Mouse (Mus musculus) midbrain, embryonic 15.5 days (tissue): ENCODE measurements around the gene Mrpl9. TPM values are rescaled to one million over a fixed set of nuclear protein-coding genes. Genes with fewer than 3 reads are reported as not detected.

Source experiments
- ATAC-seq: fragments of 200-750 bp; cut with Nextera tagmentation; replicated peaks from 2 replicates; pipeline ENCODE4 v1.8.0; 2017; ENCODE audit warnings: moderate TSS enrichment
- H3K27ac ChIP-seq: fragments of 300-500 bp; sonication (generic); 2 replicates; pipeline ENCODE4 v1.5.1; 2015; ENCODE audit warnings: mild to moderate bottlenecking, inconsistent platforms
- H3K27me3 ChIP-seq: fragments of 300-500 bp; sonication (generic); replicated peaks from 2 replicates; pipeline ENCODE4 v1.6.1; 2015; ENCODE audit warnings: inconsistent platforms
- H3K36me3 ChIP-seq: fragments of 300-500 bp; sonication (generic); replicated peaks from 2 replicates; pipeline ENCODE4 v1.6.1; 2015; ENCODE audit warnings: inconsistent platforms
- H3K4me1 ChIP-seq: fragments of 300-500 bp; sonication (generic); 2 replicates; pipeline ENCODE4 v1.6.1; 2015; ENCODE audit warnings: inconsistent platforms
- H3K4me2 ChIP-seq: fragments of 300-500 bp; sonication (generic); 2 replicates; pipeline ENCODE4 v1.6.1; 2015; ENCODE audit warnings: inconsistent platforms, mild to moderate bottlenecking, moderate library complexity
- H3K4me3 ChIP-seq: fragments of 300-500 bp; sonication (generic); 2 replicates; pipeline ENCODE4 v1.5.1; 2015; ENCODE audit warnings: mild to moderate bottlenecking, inconsistent platforms
- H3K9ac ChIP-seq: fragments of 300-500 bp; sonication (generic); 2 replicates; pipeline ENCODE4 v1.6.1; 2015; ENCODE audit warnings: mild to moderate bottlenecking, inconsistent platforms
- H3K9me3 ChIP-seq: fragments of 300-500 bp; sonication (generic); 2 replicates; pipeline ENCODE4 v1.6.1; 2016; ENCODE audit warnings: inconsistent platforms
- WGBS: fragments of 180-500 bp; shearing (Covaris S2); methylation state at CpG from one replicate; pipeline ENCODE4 v1.1.7; 2015; ENCODE audit warnings: mixed read lengths; 5-methylcytosine and 5-hydroxymethylcytosine counted together
- polyA plus RNA-seq: library from polyadenylated mRNA; unstranded; fragments of >200 nt; fragmentation: Nextera tagmentation; extraction: Ambion mirVana; gene quantifications from 2 replicates; pipeline ENCODE4 v1.2.1, GENCODE M21; 2015

Mrpl9 gene
- 56.7 and 57.8 TPM in 2 replicates for polyA plus RNA-seq

DNA sequence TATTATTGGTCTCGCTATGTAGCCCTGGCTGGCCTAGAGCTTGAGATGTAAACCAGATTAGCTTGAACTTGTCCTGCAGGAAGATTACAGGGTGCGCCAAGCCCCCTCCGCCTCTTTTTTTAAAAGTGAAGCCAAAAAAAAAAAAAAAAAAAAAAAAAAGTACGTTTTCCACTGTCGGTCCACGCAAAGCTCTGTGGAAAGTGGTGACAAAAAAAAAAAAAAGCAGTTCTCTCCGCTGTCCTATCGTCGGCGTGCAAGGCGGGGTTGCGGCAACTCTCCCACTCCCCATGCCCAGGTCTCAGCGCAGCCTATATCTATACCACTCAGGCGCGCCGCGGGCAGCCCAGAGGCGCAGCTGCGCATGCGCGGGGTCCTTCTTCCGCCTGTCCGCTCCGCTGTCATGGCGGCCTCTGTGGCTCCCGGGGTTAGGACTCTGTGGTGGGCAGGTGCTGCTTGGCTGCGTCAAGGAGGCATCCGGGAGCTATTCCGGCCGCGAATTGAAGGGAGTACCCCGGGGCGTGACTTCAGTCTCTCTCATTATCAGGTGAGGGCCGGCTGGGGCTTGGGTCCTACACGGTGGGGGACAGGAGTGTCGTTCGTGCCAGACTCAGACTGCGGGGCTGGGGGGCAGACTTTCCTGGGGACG lies at the start of gene Mrpl9:
TSS of gene Mrpl9 (plus strand) at position 368 of the 646 bp plus-strand sequence.
- Histone ChIP-seq H3K9me3 (no peaks in the 10 kb centered on the region), H3K27me3 (no peaks in the 10 kb centered on the region), H3K27ac (peak within 1 kb of the TSS; percentile 84), H3K4me2 (peak within 1 kb of the TSS; percentile 85), H3K36me3 (peaks cover 22% of the 10 kb centered on the region), H3K4me3 (peak within 1 kb of the TSS; percentile 87), H3K9ac (peak within 1 kb of the TSS; percentile 92), H3K4me1 (peaks cover 18% of the 10 kb centered on the region)
- peak; percentile 98 for ATAC-seq
- WGBS = under 1% methylated on average over 39 of the region's 39 CpGs

DNA sequence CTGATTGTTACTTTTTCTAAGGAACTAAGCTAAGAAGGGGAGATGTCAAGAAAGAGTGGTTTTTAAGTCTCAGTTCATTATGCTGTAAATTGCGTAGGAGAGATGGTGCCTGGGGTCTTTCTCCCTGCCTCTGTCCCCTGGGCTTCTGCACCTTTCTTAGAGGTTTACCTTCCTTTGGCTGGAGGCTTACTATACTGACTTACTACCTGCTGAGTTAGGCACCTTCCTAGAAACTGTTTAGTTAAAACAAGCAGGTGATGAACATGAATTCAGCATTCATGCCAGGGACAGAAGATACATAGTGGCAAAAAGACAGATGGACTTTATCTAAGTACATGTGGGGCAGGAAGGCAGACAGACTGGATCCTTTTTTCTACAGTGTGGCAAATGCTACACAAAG lies 46.8 kb upstream of the Mrpl9 start:
- Histone ChIP-seq H3K4me1 (peaks cover 16% of the 10 kb centered on the region), H3K27me3 (peaks cover 8% of the 10 kb centered on the region; the same call in 1 of the 2 replicates), H3K4me2 (no peak overlapping the region), H3K4me3 (no peak overlapping the region), H3K36me3 (no peaks in the 10 kb centered on the region), H3K27ac (no peak overlapping the region), H3K9ac (no peak overlapping the region), H3K9me3 (no peaks in the 10 kb centered on the region)
- ATAC-seq = no peak
- WGBS = 84% methylated on average over 1 of the region's 1 CpGs

GRCm38 (mm10) chr3:94396851-94397250 lies 46.3 kb upstream of the Mrpl9 start:
- peaks cover 8% of the 10 kb centered on the region; the same call in 1 of the 2 replicates for H3K27me3 ChIP-seq
- 92% methylated on average over 4 of the region's 4 CpGs for WGBS
- H3K4me2 ChIP-seq = no peak overlapping the region
- H3K4me3 ChIP-seq = no peak overlapping the region
- no peak overlapping the region for H3K9ac ChIP-seq
- no peak for ATAC-seq
- H3K36me3 ChIP-seq = no peaks in the 10 kb centered on the region
- peaks cover 16% of the 10 kb centered on the region for H3K4me1 ChIP-seq
- H3K9me3 ChIP-seq = no peaks in the 10 kb centered on the region
- no peak overlapping the region for H3K27ac ChIP-seq

GRCm38 (mm10) chr3:94398217-94398616 lies 44.9 kb upstream of the Mrpl9 start, which contains the start of gene Lingo4:
Lingo4 (plus strand) TSS chr3:94398517.
- H3K4me2 ChIP-seq = peak within 1 kb of the TSS; percentile 72
- peaks cover 16% of the 10 kb centered on the region for H3K4me1 ChIP-seq
- WGBS = 71% methylated on average over 6 of the region's 6 CpGs
- no peaks in the 10 kb centered on the region for H3K36me3 ChIP-seq
- H3K9me3 ChIP-seq = no peaks in the 10 kb centered on the region
- peak within 1 kb of the TSS; percentile 41 for H3K4me3 ChIP-seq
- H3K27ac ChIP-seq = peak within 1 kb of the TSS; percentile 44; the same call in 1 of the 2 replicates
- peaks cover 12% of the 10 kb centered on the region; the same call in 1 of the 2 replicates for H3K27me3 ChIP-seq
- H3K9ac ChIP-seq = peak within 1 kb of the TSS; percentile 52; the same call in 1 of the 2 replicates
- no peak for ATAC-seq

GRCm38 (mm10) chr3:94398943-94399481 lies 44.1 kb upstream of the Mrpl9 start:
- Histone ChIP-seq H3K36me3 (no peaks in the 10 kb centered on the region), H3K27ac (peak overlapping the region; percentile 44; the same call in 1 of the 2 replicates), H3K4me1 (peaks cover 16% of the 10 kb centered on the region), H3K27me3 (peaks cover 12% of the 10 kb centered on the region; the same call in 1 of the 2 replicates), H3K4me2 (peak overlapping the region; percentile 72), H3K9ac (peak overlapping the region; percentile 52; the same call in 1 of the 2 replicates), H3K9me3 (no peaks in the 10 kb centered on the region), H3K4me3 (peak overlapping the region; percentile 41)
- ATAC-seq = peak; percentile 82
- 1% methylated on average over 20 of the region's 20 CpGs for WGBS

DNA sequence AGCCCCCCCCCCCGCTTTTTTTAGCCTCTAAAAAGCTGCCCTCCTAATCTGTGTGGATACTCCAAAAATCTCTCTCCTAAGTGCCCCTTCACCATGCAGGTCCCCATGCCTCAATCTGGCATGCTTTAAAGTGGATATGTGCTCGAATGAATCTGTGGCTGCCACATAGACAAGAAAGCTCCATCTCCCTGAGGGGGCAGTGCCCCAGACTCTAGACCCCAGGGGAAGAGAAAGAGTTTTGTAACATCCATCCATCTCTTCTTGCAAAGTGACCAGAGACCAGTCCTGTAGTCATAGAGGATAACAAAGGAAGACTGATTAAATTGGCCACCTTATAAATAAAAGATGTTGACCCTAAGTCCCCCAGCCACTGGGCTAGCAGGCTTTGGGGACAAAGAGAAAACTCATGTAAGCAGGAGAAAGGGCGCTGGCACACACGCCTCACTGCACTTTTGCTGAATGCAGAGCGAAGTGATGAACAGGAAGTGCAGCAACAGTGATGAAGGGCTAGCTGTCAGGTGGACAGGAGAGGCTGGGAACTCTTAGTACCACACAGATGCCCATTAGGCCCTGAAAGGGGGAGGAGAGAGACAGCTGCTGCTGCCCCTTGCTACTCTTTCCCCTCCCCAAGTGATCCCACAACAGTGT lies 43.3 kb upstream of the Mrpl9 start:
- H3K4me2 ChIP-seq = peak overlapping the region; percentile 72
- H3K9ac ChIP-seq = no peak overlapping the region
- no peaks in the 10 kb centered on the region for H3K9me3 ChIP-seq
- 17% methylated on average over 5 of the region's 5 CpGs for WGBS
- H3K36me3 ChIP-seq = no peaks in the 10 kb centered on the region
- peak; percentile 3; the same call in 1 of the 2 replicates for ATAC-seq
- peaks cover 12% of the 10 kb centered on the region; the same call in 1 of the 2 replicates for H3K27me3 ChIP-seq
- peak overlapping the region; percentile 41; the same call in 1 of the 2 replicates for H3K4me3 ChIP-seq
- peaks cover 21% of the 10 kb centered on the region for H3K4me1 ChIP-seq
- no peak overlapping the region for H3K27ac ChIP-seq

GRCm38 (mm10) chr3:94402451-94402850 lies 40.7 kb upstream of the Mrpl9 start:
- H3K4me2 ChIP-seq = no peak overlapping the region
- no peak for ATAC-seq
- no peaks in the 10 kb centered on the region for H3K9me3 ChIP-seq
- H3K9ac ChIP-seq = no peak overlapping the region
- 76% methylated on average over 8 of the region's 8 CpGs for whole genome bisulfite sequencing
- peaks cover 10% of the 10 kb centered on the region; the same call in 1 of the 2 replicates for H3K27me3 ChIP-seq
- H3K36me3 ChIP-seq = no peaks in the 10 kb centered on the region
- no peak overlapping the region for H3K27ac ChIP-seq
- H3K4me3 ChIP-seq = no peak overlapping the region
- peaks cover 22% of the 10 kb centered on the region for H3K4me1 ChIP-seq

GRCm38 (mm10) chr3:94404366-94405054 lies 38.6 kb upstream of the Mrpl9 start:
- Histone ChIP-seq H3K9me3 (no peaks in the 10 kb centered on the region), H3K27me3 (peaks cover 8% of the 10 kb centered on the region; the same call in 1 of the 2 replicates), H3K4me2 (no peak overlapping the region), H3K4me1 (peaks cover 12% of the 10 kb centered on the region; the same call in 1 of the 2 replicates), H3K4me3 (no peak overlapping the region), H3K36me3 (no peaks in the 10 kb centered on the region), H3K9ac (no peak overlapping the region), H3K27ac (no peak overlapping the region)
- 28% methylated on average over 7 of the region's 7 CpGs for WGBS
- ATAC-seq = peak; percentile 53

DNA sequence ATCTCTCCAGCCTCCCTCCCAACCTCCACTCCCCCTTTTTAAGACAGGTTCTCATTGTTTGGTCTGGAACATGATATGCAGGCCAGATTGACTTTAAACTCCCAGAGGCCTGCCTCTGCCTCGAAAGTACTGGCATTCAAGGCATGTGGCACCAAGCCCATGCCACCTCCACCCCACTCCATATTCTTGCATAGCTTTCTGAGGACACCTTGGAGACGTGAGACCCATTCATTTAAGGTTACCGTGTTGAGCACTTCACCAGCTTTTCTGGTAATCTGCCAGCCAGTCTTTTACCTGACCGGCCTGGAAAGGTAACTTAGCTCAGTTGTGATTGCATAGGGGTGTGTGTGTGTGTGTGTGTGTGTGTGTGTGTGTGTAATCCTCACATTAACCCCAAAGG lies 37.6 kb upstream of the Mrpl9 start:
- Histone ChIP-seq H3K27me3 (0 out of 2 replicates have a peak, but pooled peaks cover 5% of the 10 kb centered on the region), H3K4me1 (peaks cover 6% of the 10 kb centered on the region; the same call in 1 of the 2 replicates), H3K4me3 (no peak overlapping the region), H3K4me2 (no peak overlapping the region), H3K9me3 (no peaks in the 10 kb centered on the region), H3K27ac (no peak overlapping the region), H3K9ac (no peak overlapping the region), H3K36me3 (no peaks in the 10 kb centered on the region)
- ATAC-seq = no peak
- WGBS = 67% methylated on average over 4 of the region's 4 CpGs

DNA sequence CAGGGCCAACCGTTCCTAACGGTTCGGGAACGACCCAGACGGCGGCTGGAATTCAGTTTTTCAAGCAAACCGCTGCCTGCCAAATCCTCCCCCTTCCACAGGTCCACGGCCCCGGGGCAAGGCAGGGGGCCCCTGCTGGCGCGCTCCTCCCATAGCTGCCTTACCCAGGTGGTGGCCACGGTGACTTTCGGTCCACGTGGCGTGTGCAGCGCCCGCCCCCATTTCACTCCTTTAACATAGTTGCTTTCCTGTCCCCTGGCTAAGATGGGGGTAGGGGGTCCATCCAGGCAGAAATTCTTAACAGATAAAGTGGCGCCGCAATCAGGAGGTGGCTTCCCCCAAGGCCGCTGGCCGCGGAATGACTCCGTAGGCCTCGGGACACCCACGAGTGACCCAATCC lies 30.6 kb upstream of the Mrpl9 start:
- ATAC-seq = peak; percentile 72; the same call in 1 of the 2 replicates
- WGBS = 3% methylated on average over 25 of the region's 25 CpGs
- no peaks in the 10 kb centered on the region for H3K36me3 ChIP-seq

DNA sequence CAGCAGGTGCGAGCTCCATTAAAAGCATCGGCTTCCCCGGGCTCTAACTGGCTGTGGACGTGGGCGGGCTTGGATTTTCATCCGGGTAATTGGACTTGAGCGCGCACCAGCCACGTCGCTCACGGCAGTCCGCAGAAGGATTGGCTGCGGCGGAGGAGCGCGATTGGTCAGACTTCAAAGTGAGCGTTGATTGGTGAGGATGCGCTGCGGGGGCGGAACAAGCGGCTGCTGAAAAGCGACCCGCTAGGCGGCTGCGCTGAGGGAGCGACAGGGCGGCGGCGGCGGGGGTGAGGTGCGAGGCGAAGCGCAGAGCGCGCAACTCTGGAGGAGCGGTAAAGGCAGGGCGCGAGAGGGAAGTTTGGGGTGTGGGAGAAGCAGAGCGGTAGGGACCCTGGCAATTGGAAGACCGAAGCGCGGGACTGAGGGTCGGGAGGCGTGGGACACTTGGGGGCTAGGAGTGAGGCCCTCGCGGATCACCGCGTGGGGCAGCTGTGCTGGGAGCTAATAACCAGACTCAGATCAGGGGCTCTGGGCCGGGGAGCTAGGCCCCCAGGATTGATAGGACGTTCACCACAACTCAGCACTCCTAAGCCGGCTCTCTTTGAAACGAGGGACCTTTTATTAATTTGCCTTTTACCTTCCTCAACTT lies 30.0 kb upstream of the Mrpl9 start, which contains the start of gene Tdrkh:
TSS of gene Tdrkh (plus strand) at position 243 of the 649 bp plus-strand sequence.
- H3K4me2 ChIP-seq = peak within 1 kb of the TSS; percentile 97
- H3K27me3 ChIP-seq = no peaks in the 10 kb centered on the region

More for the DNA sequence above, 30.6 kb upstream of the Mrpl9 start:
- Histone ChIP-seq H3K9me3 (no peaks in the 10 kb centered on the region), H3K4me3 (peak overlapping the region; percentile 56), H3K9ac (peak overlapping the region; percentile 74), H3K4me2 (peak overlapping the region; percentile 97), H3K27me3 (no peaks in the 10 kb centered on the region), H3K4me1 (peaks cover 16% of the 10 kb centered on the region), H3K27ac (peak overlapping the region; percentile 85)

More for the DNA sequence above, 30.0 kb upstream of the Mrpl9 start, which contains the start of gene Tdrkh:
- H3K36me3 ChIP-seq = no peaks in the 10 kb centered on the region
- peak; percentile 99 for ATAC-seq
- WGBS = 5% methylated on average over 52 of the region's 52 CpGs
- H3K9me3 ChIP-seq = no peaks in the 10 kb centered on the region
- peaks cover 16% of the 10 kb centered on the region for H3K4me1 ChIP-seq
- H3K27ac ChIP-seq = peak within 1 kb of the TSS; percentile 85
- peak within 1 kb of the TSS; percentile 56 for H3K4me3 ChIP-seq
- peak within 1 kb of the TSS; percentile 74 for H3K9ac ChIP-seq
